Mouse (Mus musculus): ENCODE measurements around the gene C130026I21Rik. TPM values are rescaled to one million over a fixed set of nuclear protein-coding genes. Genes with fewer than 3 reads are reported as not detected.
"Not testable (repeated sequence)": the region's sequence is repeated elsewhere in the genome, so short reads cannot be mapped to it uniquely, and the experiment has no call there.

The C130026I21Rik gene
- polyA plus RNA-seq, 1 experiment from 2014 or later = 0.33 TPM

DNA sequence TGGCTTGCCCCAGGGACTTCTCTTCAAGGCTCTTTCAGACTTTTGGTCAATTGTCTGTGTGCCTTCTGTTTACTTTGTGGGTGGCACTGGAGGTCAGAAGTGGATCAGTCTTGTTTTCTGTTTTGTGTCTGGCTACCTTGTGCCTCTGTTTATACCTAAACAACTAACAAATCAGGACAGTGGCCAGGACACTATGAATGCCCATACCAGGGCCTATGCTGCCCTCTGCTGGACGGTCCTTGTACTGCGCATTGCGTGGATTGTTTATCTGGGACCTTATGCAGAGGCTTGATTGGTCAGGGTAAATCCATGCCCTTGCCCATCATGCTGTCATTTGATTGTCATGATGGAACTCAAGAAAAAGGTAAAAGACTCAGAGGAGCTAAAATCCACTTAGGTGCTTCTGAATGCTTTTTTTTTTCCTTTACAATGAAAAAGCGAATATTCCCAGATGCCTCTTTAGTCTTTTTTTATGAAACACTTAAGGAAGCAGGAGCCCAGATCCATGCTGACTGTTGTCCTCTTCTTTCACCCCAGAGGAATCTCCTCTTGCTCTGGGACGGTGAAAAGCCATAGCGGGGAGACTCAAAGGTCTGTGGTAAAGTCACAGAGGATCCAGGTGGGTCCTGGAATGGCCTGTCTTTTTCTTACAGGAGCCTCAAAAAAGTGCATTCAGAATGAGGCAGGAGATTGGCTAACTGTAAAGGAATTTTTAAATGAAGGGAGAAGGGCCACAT, 155.5 kb downstream of the C130026I21Rik start:
- H3K4me3 ChIP-seq; H3K36me3 ChIP-seq; H3K4me2 ChIP-seq; H3K27ac ChIP-seq (replicated peaks); ATAC-seq (ENCODE audit: low read depth); H3K9me3 ChIP-seq; H3K4me1 ChIP-seq (replicated peaks); H3K27me3 ChIP-seq; H3K9ac ChIP-seq: not testable (repeated sequence)
- 53% methylated on average over 6 of the region's 6 CpGs for WGBS

DNA sequence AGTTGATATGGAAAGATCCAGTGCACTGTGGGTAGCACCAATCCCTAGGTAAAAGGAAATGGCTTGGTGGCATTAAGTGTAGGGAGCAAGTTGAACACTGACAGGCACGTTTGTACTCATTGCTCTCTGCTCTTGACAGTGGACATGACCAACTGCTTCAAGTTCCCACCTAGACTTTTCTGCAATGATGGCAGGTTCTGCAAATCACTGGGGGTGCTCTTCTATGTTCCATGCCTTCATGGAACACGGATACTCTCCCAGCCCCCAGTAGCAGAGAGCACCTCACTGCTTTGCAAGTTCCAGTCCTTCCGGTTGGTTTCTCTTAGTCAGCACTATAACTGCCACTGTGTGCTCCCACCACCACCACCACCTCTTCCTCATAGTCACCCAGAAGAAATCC, 156.3 kb downstream of the C130026I21Rik start:
- H3K27ac ChIP-seq (replicated peaks); H3K4me1 ChIP-seq (replicated peaks); H3K9me3 ChIP-seq; H3K4me3 ChIP-seq; H3K36me3 ChIP-seq; H3K27me3 ChIP-seq; H3K4me2 ChIP-seq; H3K9ac ChIP-seq: not testable (repeated sequence)
- ATAC-seq (ENCODE audit: low read depth) = peak; percentile 59; the same call in 1 of the 2 replicates
- WGBS = 81% methylated on average over 3 of the region's 3 CpGs

DNA sequence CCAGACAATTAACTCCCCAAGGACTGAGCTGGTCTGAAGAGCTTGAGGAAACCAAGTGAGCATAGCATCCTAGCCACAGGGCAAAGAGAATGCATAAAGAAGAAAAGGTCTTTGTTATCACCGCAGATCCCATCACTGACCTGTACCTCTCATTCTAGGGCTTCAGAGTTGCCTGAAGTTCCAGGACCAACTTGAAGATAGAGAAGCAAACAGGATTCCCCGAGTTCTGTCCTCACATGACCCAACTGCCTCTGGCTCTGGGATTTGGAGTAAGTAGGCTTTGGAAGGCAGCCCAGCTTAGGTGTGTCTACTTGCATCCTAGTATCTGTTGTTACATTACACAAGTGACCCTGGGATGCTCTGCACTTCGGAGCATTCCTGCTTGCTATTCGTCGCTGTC, 157.5 kb downstream of the C130026I21Rik start:
- H3K27ac ChIP-seq (replicated peaks); H3K9me3 ChIP-seq; H3K27me3 ChIP-seq; H3K4me2 ChIP-seq; H3K4me3 ChIP-seq; H3K36me3 ChIP-seq; ATAC-seq (ENCODE audit: low read depth); H3K9ac ChIP-seq; H3K4me1 ChIP-seq (replicated peaks): not testable (repeated sequence)
- 71% methylated on average over 2 of the region's 5 CpGs for WGBS

DNA sequence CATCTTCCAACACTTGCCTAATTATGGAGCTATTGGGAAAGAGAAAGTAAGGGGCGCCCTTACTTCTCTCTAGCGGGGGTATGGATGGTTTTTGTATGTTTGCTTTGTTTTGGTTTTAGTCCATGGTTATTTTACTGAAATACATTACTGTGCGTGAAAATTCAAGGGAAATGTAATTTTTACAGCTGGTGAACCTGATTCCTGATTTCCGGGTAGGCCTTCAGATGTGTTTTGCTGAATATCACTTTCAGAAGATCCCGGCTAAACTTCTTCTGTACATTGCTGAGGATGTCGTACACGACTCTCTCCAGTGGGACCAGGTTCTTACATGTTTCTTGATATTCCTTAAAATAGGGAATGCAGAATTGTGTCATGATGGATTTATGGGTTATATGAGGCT, 158.1 kb downstream of the C130026I21Rik start:
- not testable (repeated sequence) for H3K4me2 ChIP-seq; H3K4me3 ChIP-seq; H3K9ac ChIP-seq; H3K27me3 ChIP-seq; H3K4me1 ChIP-seq (replicated peaks); ATAC-seq (ENCODE audit: low read depth); H3K27ac ChIP-seq (replicated peaks); H3K9me3 ChIP-seq; H3K36me3 ChIP-seq
- 88% methylated on average over 7 of the region's 7 CpGs for WGBS

DNA sequence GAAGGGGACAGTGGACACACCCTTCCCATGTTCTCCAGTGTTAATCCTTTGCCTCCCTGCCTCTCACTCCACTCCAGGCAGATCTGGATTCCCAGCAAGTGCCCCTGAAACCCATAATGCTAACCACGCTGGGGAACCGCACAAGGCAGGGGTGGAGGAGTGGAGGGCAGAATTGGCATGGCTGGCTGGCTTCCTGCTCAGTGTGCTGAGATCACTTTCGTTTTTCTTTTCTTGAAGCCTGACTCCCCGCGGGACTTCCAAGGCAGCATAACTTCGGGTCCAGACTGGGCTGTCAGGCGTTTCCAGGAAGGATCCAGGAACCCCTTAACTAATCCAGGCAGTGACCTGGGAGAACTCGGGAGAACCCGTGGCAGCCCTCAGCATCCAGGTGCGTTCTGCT, 158.8 kb downstream of the C130026I21Rik start:
- not testable (repeated sequence) for H3K4me1 ChIP-seq (replicated peaks); H3K27me3 ChIP-seq; H3K9ac ChIP-seq; H3K27ac ChIP-seq (replicated peaks); H3K9me3 ChIP-seq; ATAC-seq (ENCODE audit: low read depth); H3K4me2 ChIP-seq; H3K4me3 ChIP-seq; H3K36me3 ChIP-seq
- 71% methylated on average over 10 of the region's 10 CpGs for WGBS

DNA sequence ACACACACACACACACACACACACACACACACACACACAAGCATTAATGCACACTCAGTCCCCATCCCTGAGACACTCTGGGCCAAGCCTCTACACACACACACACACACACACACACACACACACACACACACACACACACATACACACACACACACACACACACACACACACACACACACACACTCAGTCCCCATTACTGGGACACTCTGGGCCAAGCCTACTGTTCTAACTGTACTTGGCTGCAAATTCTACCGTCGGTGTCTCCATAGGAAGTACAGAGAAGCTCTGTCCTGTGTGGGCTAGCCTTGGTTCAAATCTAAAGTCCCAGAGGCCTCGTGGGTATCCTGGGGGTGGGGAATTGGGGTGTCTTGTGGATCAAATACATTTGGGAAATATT, 159.5 kb downstream of the C130026I21Rik start:
- not testable (repeated sequence) for H3K9ac ChIP-seq; H3K36me3 ChIP-seq; H3K9me3 ChIP-seq; ATAC-seq (ENCODE audit: low read depth); H3K27ac ChIP-seq (replicated peaks); H3K4me1 ChIP-seq (replicated peaks); H3K27me3 ChIP-seq; H3K4me2 ChIP-seq; H3K4me3 ChIP-seq
- 87% methylated on average over 3 of the region's 3 CpGs for WGBS

DNA sequence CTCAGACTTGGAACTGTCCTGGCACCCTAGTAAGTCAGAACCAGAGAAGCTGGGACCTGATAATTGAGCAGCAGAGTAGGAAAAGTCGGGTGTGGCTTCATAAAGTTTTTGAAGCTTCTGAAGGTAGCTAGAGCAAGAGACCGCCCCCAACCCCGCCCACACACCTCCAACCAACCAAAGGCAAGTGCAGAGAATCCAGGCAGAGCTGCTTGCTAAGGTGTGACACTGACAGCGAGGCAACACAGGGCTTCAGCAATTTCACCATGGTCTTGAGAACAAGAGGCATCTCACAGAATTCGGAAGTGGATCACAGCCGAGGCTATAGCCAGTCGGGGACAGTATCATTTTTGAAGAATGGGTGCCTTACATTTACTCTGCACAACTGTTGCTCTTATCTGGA, 160.6 kb downstream of the C130026I21Rik start, which contains the start of gene A530032D15Rik:
A530032D15Rik (minus strand) TSS at position 101 of the 400 bp plus-strand sequence.
- not testable (repeated sequence) for H3K9ac ChIP-seq; H3K4me2 ChIP-seq; H3K27ac ChIP-seq (replicated peaks); H3K36me3 ChIP-seq; H3K9me3 ChIP-seq; H3K27me3 ChIP-seq; H3K4me3 ChIP-seq; H3K4me1 ChIP-seq (replicated peaks); ATAC-seq (ENCODE audit: low read depth)
- 78% methylated on average over 2 of the region's 7 CpGs for WGBS

DNA sequence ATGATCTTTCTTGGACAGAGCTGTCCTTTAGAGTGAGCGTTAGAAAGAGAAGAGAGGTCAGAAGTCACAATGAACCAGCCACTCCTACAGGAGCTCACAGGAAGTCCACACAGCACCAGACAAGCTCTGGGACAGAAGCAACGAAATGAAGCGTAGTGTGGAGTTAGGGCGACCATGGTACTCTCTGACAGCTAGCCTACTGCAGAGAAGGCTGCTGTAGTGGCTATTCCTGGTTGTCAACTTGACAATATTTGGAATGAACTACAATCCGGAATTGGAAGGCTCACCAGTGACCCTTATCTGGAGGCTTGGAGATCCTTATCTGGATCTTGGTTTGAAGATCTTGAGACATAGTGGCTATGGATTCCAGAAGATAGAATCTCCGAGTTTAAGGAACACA, 164.4 kb downstream of the C130026I21Rik start:
- not testable (repeated sequence) for H3K27me3 ChIP-seq; H3K9me3 ChIP-seq; H3K27ac ChIP-seq (replicated peaks); H3K4me3 ChIP-seq; H3K4me2 ChIP-seq; H3K36me3 ChIP-seq; ATAC-seq (ENCODE audit: low read depth); H3K4me1 ChIP-seq (replicated peaks); H3K9ac ChIP-seq
- 72% methylated on average over 5 of the region's 6 CpGs for WGBS

DNA sequence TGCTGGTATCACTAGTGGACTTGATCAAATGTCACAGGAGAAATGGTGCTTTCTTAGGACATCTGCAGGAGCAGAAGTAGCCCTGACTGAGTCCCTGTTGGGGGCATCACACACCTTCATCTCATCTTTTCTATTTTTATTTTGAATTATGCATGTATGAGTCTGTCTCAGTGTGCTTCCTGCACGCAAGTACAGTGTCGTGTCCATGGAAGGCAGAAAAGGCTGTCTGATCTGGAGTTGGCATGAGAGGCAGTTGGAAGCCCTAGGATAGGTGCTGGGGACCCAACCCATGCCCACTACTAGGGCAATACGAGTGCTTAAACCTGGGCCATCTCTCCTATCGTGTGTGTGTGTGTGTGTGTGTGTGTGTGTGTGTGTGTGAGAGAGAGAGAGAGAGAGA, 165.0 kb downstream of the C130026I21Rik start:
- not testable (repeated sequence) for H3K9ac ChIP-seq; H3K4me2 ChIP-seq; H3K4me3 ChIP-seq; ATAC-seq (ENCODE audit: low read depth); H3K9me3 ChIP-seq; H3K4me1 ChIP-seq (replicated peaks); H3K36me3 ChIP-seq; H3K27me3 ChIP-seq; H3K27ac ChIP-seq (replicated peaks)
- WGBS = 66% methylated on average over 4 of the region's 4 CpGs

DNA sequence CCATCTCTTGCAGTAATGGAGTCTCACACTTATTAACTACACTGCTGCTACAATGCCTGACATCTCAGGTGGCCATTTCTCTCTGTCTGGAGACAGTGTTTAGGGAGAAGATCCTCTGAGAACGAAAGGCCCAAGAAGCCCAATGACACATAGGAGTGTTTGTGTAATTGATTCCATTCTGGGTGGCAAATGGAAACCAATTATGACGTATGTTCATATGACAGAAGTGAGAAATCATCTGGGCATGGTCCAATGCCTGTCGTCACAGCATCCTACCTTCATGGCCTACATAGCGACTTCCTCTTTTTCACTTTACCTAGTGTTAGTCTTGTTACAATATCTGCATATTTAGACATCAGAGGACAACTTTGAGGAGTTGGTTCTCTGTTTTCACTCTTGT, 168.6 kb downstream of the C130026I21Rik start:
- not testable (repeated sequence) for H3K36me3 ChIP-seq; H3K4me1 ChIP-seq (replicated peaks); H3K9ac ChIP-seq; H3K27me3 ChIP-seq; H3K4me3 ChIP-seq; ATAC-seq (ENCODE audit: low read depth); H3K9me3 ChIP-seq; H3K4me2 ChIP-seq; H3K27ac ChIP-seq (replicated peaks)
- 89% methylated on average over 4 of the region's 4 CpGs for WGBS

DNA sequence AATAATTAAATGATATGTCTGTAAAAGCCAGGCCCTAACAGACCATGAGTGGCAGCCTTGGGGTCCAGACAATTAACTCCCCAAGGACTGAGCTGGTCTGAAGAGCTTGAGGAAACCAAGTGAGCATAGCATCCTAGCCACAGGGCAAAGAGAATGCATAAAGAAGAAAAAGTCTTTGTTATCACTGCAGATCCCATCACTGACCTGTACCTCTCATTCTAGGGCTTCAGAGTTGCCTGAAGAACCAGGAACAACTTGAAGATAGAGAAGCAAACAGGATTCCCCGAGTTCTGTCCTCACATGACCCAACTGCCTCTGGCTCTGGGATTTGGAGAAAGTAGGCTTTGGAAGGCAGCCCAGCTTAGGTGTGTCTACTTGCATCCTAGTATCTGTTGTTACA, 170.5 kb downstream of the C130026I21Rik start, which contains the start of gene Gm10553:
Gm10553 (plus strand) TSS at position 301 of the 400 bp plus-strand sequence.
- H3K9me3 ChIP-seq; H3K27me3 ChIP-seq; H3K27ac ChIP-seq (replicated peaks); ATAC-seq (ENCODE audit: low read depth); H3K9ac ChIP-seq; H3K4me2 ChIP-seq; H3K4me1 ChIP-seq (replicated peaks); H3K36me3 ChIP-seq; H3K4me3 ChIP-seq: not testable (repeated sequence)
- WGBS = 48% methylated on average over 1 of the region's 1 CpGs

DNA sequence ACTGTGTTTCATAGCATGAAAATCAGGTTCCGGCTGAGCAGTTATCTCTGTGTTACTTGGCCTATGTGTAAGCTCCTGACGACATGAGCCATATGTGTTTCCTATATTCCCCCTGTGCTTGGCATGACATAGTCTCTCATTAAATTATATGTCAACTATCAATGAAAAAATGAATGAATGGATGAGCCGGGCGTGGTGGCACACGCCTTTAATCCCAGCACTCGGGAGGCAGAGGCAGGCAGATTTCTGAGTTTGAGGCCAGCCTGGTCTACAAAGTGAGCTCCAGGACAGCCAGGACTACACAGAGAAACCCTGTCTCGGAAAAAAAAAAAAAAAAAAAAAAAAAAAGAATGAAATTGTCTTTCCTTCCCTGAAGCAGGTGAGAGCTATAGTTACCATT, 171.3 kb downstream of the C130026I21Rik start:
- H3K9me3 ChIP-seq; H3K4me3 ChIP-seq; H3K36me3 ChIP-seq; H3K4me1 ChIP-seq (replicated peaks); H3K4me2 ChIP-seq; H3K27me3 ChIP-seq; ATAC-seq (ENCODE audit: low read depth); H3K27ac ChIP-seq (replicated peaks); H3K9ac ChIP-seq: not testable (repeated sequence)
- WGBS = 87% methylated on average over 7 of the region's 7 CpGs

DNA sequence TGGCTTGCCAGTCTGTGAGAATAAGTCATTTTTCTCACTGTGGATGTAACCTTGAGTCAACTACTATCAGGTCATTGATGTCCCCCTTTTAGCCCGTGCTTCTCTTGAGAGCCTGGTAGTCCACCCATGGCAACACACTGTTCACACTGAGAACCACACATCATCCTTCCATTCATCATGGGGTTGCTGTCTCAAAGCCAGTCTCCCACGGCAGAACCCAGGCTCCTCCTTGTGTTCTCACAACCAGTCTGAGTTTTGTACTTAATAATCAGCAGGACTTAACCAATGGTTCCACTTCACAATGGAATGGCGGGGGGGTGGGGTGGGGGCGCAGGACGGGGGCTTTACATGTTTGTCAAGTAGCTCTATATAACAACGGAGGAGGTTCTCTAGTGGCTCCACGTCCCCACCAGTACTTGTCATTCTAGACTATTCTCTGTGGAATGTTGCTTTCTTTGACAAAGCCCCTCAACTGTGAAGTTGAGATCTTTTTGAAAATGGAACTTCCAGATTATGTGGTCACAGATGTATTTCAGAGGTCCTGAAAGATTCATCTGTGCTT, 177.3 kb downstream of the C130026I21Rik start:
- not testable (repeated sequence) for H3K9me3 ChIP-seq; ATAC-seq (ENCODE audit: low read depth); H3K27me3 ChIP-seq; H3K4me3 ChIP-seq; H3K27ac ChIP-seq (replicated peaks); H3K36me3 ChIP-seq; H3K9ac ChIP-seq; H3K4me2 ChIP-seq; H3K4me1 ChIP-seq (replicated peaks)
- WGBS = 90% methylated on average over 6 of the region's 7 CpGs
